Mouse (Mus musculus) cortical plate, adult 2 months (tissue): ENCODE results near the gene Gapdh. TPM values are rescaled to one million over a fixed set of nuclear protein-coding genes. Genes with fewer than 3 reads are reported as not detected.

Source experiments
- H3K27ac ChIP-seq: fragments of 200-500 bp; 2 replicates; pipeline ENCODE4 v1.5.1; 2012; ENCODE audit warnings: low read length, control low read depth, inconsistent platforms; ENCODE audit not compliant: insufficient read depth
- H3K4me1 ChIP-seq: fragments of 200-500 bp; 2 replicates; pipeline ENCODE4 v1.6.1; 2011; ENCODE audit warnings: low read length; ENCODE audit not compliant: control insufficient read depth, insufficient read depth
- H3K4me3 ChIP-seq: fragments of 200-500 bp; 2 replicates; pipeline ENCODE4 v1.5.1; 2011; ENCODE audit warnings: mild to moderate bottlenecking, low read length, control low read depth; ENCODE audit not compliant: insufficient read depth
- CTCF ChIP-seq: fragments of 200-500 bp; IDR thresholded peaks from 2 replicates; pipeline ENCODE4 v1.5.1; 2011; ENCODE audit warnings: mild to moderate bottlenecking, control low read depth, low read length; ENCODE audit not compliant: insufficient read depth; ENCODE audit errors: extremely low read depth
- POLR2A ChIP-seq: fragments of 200-500 bp; IDR thresholded peaks from 2 replicates; pipeline ENCODE4 v1.6.1; 2011; ENCODE audit warnings: mild to moderate bottlenecking, low read length, control low read depth; ENCODE audit not compliant: insufficient read depth; ENCODE audit errors: extremely low read depth
- polyA plus RNA-seq: library from polyadenylated mRNA; depleted of rRNA; stranded (reverse); fragments of >200 nt; gene quantifications from 2 replicates; pipeline ENCODE4 v1.2.3, GENCODE M21; 2012; rRNA removed

Gapdh gene
- polyA plus RNA-seq, 1 experiment = 4,549 TPM

GRCm38 (mm10) chr6:125128724-125129123 is 37.5 kb downstream of the Gapdh start:
- no peak overlapping the region for H3K27ac ChIP-seq
- TF ChIP-seq POLR2A = no peak

GRCm38 (mm10) chr6:125119387-125119786 is 46.9 kb downstream of the Gapdh start:
- no peak overlapping the region for H3K27ac ChIP-seq
- H3K4me3 ChIP-seq = no peak overlapping the region
- TF ChIP-seq CTCF (no peak), POLR2A (no peak)
- no peaks in the 10 kb centered on the region for H3K4me1 ChIP-seq

More at GRCm38 (mm10) chr6:125128724-125129123, 37.5 kb downstream of the Gapdh start:
- Histone ChIP-seq H3K4me1 (peaks cover 1% of the 10 kb centered on the region; the same call in 1 of the 2 replicates), H3K4me3 (no peak overlapping the region)

- TF ChIP-seq CTCF (no peak), POLR2A (no peak)
- H3K4me3 ChIP-seq = no peak overlapping the region
- no peak overlapping the region for H3K27ac ChIP-seq
- H3K4me1 ChIP-seq = no peaks in the 10 kb centered on the region
These were observed 53.7 kb downstream of the Gapdh start for GRCm38 (mm10) chr6:125112553-125112952.

Other genes starting within 250 kb of the Gapdh start
- 1,375 and 1,380 TPM in 2 replicates for gene Ptms, start 246.4 kb downstream of the Gapdh start, polyA plus RNA-seq
- gene Mlf2, start 235.1 kb downstream of the Gapdh start, polyA plus RNA-seq = 732 and 737 TPM in 2 replicates
- 279 and 280 TPM in 2 replicates for gene Cops7a, start 200.9 kb downstream of the Gapdh start, polyA plus RNA-seq
- gene Pianp, start 169.8 kb downstream of the Gapdh start, polyA plus RNA-seq = 157 and 164 TPM in 2 replicates
- gene Zfp384, start 157.3 kb downstream of the Gapdh start, polyA plus RNA-seq = 46.9 and 51.6 TPM in 2 replicates
- 69.7 and 78.6 TPM in 2 replicates for gene Ing4, start 126.7 kb downstream of the Gapdh start, polyA plus RNA-seq
- gene Acrbp, start 116.8 kb downstream of the Gapdh start, polyA plus RNA-seq = 17.3 and 19.4 TPM in 2 replicates
- gene Lpar5, start 98.5 kb downstream of the Gapdh start, polyA plus RNA-seq = 1.0 and 1.3 TPM in 2 replicates
- gene Chd4, start 70.5 kb downstream of the Gapdh start, polyA plus RNA-seq = 79.0 and 80.7 TPM in 2 replicates
- 20.0 and 21.5 TPM in 2 replicates for gene Nop2, start 34.6 kb downstream of the Gapdh start, polyA plus RNA-seq
- gene Iffo1, start 21.2 kb downstream of the Gapdh start, polyA plus RNA-seq = 96.9 and 97.6 TPM in 2 replicates
- gene Ncapd2, start 25.2 kb upstream of the Gapdh start, polyA plus RNA-seq = 53.5 and 58.3 TPM in 2 replicates
- 51.2 and 52.9 TPM in 2 replicates for gene Mrpl51, start 25.3 kb upstream of the Gapdh start, polyA plus RNA-seq
- gene Vamp1, start 49.1 kb upstream of the Gapdh start, polyA plus RNA-seq = 169 and 175 TPM in 2 replicates
- 6.4 and 6.7 TPM in 2 replicates for gene Tapbpl, start 65.4 kb upstream of the Gapdh start, polyA plus RNA-seq
- gene Cd27, start 70.5 kb upstream of the Gapdh start, polyA plus RNA-seq = 0.06 TPM in 1 of 2 replicates, not detected in the other
- gene Tuba3a, start 119.6 kb upstream of the Gapdh start, polyA plus RNA-seq = not detected in 2 replicates
- 10.3 and 10.8 TPM in 2 replicates for gene Ltbr, start 147.4 kb upstream of the Gapdh start, polyA plus RNA-seq
- 4.0 and 4.7 TPM in 2 replicates for gene Scnn1a, start 154.2 kb upstream of the Gapdh start, polyA plus RNA-seq
- gene Tnfrsf1a, start 182.9 kb upstream of the Gapdh start, polyA plus RNA-seq = 13.6 and 14.9 TPM in 2 replicates
- gene Plekhg6, start 214.3 kb upstream of the Gapdh start, polyA plus RNA-seq = 0.11 and 0.23 TPM in 2 replicates